Mouse (Mus musculus) layer of hippocampus, postnatal 10 days (tissue): ENCODE measurements around the gene Gm49322. TPM values are rescaled to one million over a fixed set of nuclear protein-coding genes. Genes with fewer than 3 reads are reported as not detected.

Experiments used
- DNase-seq, 2 experiments: peaks; one replicate each; pipeline ENCODE4 v3.0.0; 2021; ENCODE audit warnings: low spot score in 2 of 2
- microRNA-seq, 2 experiments: library from miRNA; unstranded; fragments of <30 nt; microRNA quantifications; one replicate each; pipeline ENCODE4 v1.2.0; 2021
- total RNA-seq, 2 experiments: library from RNA; stranded (reverse); gene quantifications; 2 replicates each; pipeline ENCODE4 v1.2.3; 2021

Gm49322 gene
- total RNA-seq, 2 experiments from 2014 or later: 2.6 to 3.0 TPM

GRCm38 (mm10) chr10:80653156-80653720, 47.4 kb downstream of the Gm49322 start:
- no peak for DNase-seq

- no peak for DNase-seq
These were observed 49.0 kb downstream of the Gm49322 start for GRCm38 (mm10) chr10:80654866-80655265.

- DNase-seq: no peak
These were observed 49.7 kb downstream of the Gm49322 start for GRCm38 (mm10) chr10:80655406-80656129.

GRCm38 (mm10) chr10:80656130-80656862, 50.5 kb downstream of the Gm49322 start:
- DNase-seq: peak; percentile 95 to 97

- no peak for DNase-seq
These were observed 51.2 kb downstream of the Gm49322 start, which contains the start of gene Btbd2 for GRCm38 (mm10) chr10:80656863-80657623. TSS of gene Btbd2 (minus strand) at chr10:80657071.

- DNase-seq: no peak
These were observed 52.5 kb downstream of the Gm49322 start for GRCm38 (mm10) chr10:80658194-80658840.

GRCm38 (mm10) chr10:80658841-80659202, 53.0 kb downstream of the Gm49322 start:
- DNase-seq: no peak

- DNase-seq: peak; percentile 83 to 84
These were observed 53.4 kb downstream of the Gm49322 start for GRCm38 (mm10) chr10:80659213-80659612.

GRCm38 (mm10) chr10:80661149-80661548, 55.3 kb downstream of the Gm49322 start:
- DNase-seq: no peak

- DNase-seq: no peak
These were observed 57.8 kb downstream of the Gm49322 start for GRCm38 (mm10) chr10:80663485-80664196.

GRCm38 (mm10) chr10:80664197-80665015, 58.6 kb downstream of the Gm49322 start:
- peak; percentile 57 to 61 for DNase-seq

GRCm38 (mm10) chr10:80665016-80665380, 59.2 kb downstream of the Gm49322 start:
- no peak for DNase-seq

Small RNA genes within 50 kb of the gene (microRNA-seq; reads per million reads assigned to microRNA genes)
- 2.0 to 2.2 reads per million in 2 experiments for gene Mir6912

Other genes starting within 250 kb of the Gm49322 start
- gene Plk5, start 249.6 kb upstream of the Gm49322 start, total RNA-seq: 1 to 10 TPM; 1.7 to 3.8 TPM
- gene Mex3d, start 218.4 kb upstream of the Gm49322 start, total RNA-seq: 10 to 100 TPM; 33.6 to 36.6 TPM
- 100 to 1,000 TPM; 119 to 129 TPM for gene Mbd3, start 206.5 kb upstream of the Gm49322 start, total RNA-seq
- gene Uqcr11, start 199.2 kb upstream of the Gm49322 start, total RNA-seq: 100 to 1,000 TPM; 503 to 527 TPM
- 10 to 100 TPM; 36.1 to 42.9 TPM for gene Tcf3, start 172.4 kb upstream of the Gm49322 start, total RNA-seq
- under 1 TPM; 0.07 TPM for gene Onecut3, start 111.2 kb upstream of the Gm49322 start, total RNA-seq
- under 1 TPM; 0.21 to 0.38 TPM for gene Atp8b3, start 66.9 kb upstream of the Gm49322 start, total RNA-seq
- gene Rexo1, start 44.5 kb upstream of the Gm49322 start, total RNA-seq: 10 to 100 TPM; 49.5 to 53.9 TPM
- 10 to 100 TPM; 41.8 to 43.6 TPM for gene Klf16, start 28.7 kb upstream of the Gm49322 start, total RNA-seq
- 100 to 1,000 TPM; 179 to 191 TPM for gene Abhd17a, start 15.7 kb upstream of the Gm49322 start, total RNA-seq
- gene Scamp4, start 3.1 kb upstream of the Gm49322 start, total RNA-seq: 10 to 100 TPM; 34.9 to 42.9 TPM
- gene Adat3, start 3.1 kb upstream of the Gm49322 start, total RNA-seq: 1 to 10 TPM; 2.1 to 4.5 TPM
- gene Csnk1g2, start 16.8 kb downstream of the Gm49322 start, total RNA-seq: 100 to 1,000 TPM; 146 to 157 TPM
- gene Btbd2, start 51.0 kb downstream of the Gm49322 start, total RNA-seq: 10 to 100 TPM; 84.4 to 90.6 TPM
- 10 to 100 TPM; 48.5 to 53.2 TPM for gene Mknk2, start 72.1 kb downstream of the Gm49322 start, total RNA-seq
- 10 to 100 TPM; 21.2 to 22.5 TPM for gene Mob3a, start 96.0 kb downstream of the Gm49322 start, total RNA-seq
- gene Izumo4, start 96.2 kb downstream of the Gm49322 start, total RNA-seq: 10 to 100 TPM; 51.0 to 69.9 TPM
- 100 to 1,000 TPM; 135 to 139 TPM for gene Ap3d1, start 136.2 kb downstream of the Gm49322 start, total RNA-seq
- 10 to 100 TPM; 61.0 to 67.4 TPM for gene Dot1l, start 149.2 kb downstream of the Gm49322 start, total RNA-seq
- gene Sf3a2, start 192.2 kb downstream of the Gm49322 start, total RNA-seq: 10 to 100 TPM; 42.9 to 45.3 TPM
- gene Plekhj1, start 192.6 kb downstream of the Gm49322 start, total RNA-seq: 10 to 100 TPM; 61.9 to 72.8 TPM
- gene Amh, start 199.2 kb downstream of the Gm49322 start, total RNA-seq: 1 to 10 TPM; 2.1 to 2.5 TPM
- 1 to 10 TPM; 1.4 TPM for gene Jsrp1, start 207.5 kb downstream of the Gm49322 start, total RNA-seq
- gene Oaz1, start 220.6 kb downstream of the Gm49322 start, total RNA-seq: 100 to 1,000 TPM; 399 to 419 TPM
- gene Lingo3, start 238.0 kb downstream of the Gm49322 start, total RNA-seq: 10 to 100 TPM; 20.4 to 25.9 TPM
- gene Lsm7, start 249.2 kb downstream of the Gm49322 start, total RNA-seq: 10 to 100 TPM; 52.3 to 54.0 TPM
- 10 to 100 TPM; 80.4 to 97.8 TPM for gene Sppl2b, start 249.3 kb downstream of the Gm49322 start, total RNA-seq